Mouse (Mus musculus) c-Kit-positive CD71-positive TER-119-positive erythroid progenitor cells, embryonic 14.5 days (primary cell): ENCODE data around the gene Ranbp17.
"Not testable (repeated sequence)": the region's sequence is repeated elsewhere in the genome, so short reads cannot be mapped to it uniquely, and the experiment has no call there.

ENCODE experiments used
- DNase-seq: peaks from one replicate; pipeline ENCODE4 v3.0.0-alpha.2; 2013; ENCODE audit warnings: low spot score

The Ranbp17 gene

DNA sequence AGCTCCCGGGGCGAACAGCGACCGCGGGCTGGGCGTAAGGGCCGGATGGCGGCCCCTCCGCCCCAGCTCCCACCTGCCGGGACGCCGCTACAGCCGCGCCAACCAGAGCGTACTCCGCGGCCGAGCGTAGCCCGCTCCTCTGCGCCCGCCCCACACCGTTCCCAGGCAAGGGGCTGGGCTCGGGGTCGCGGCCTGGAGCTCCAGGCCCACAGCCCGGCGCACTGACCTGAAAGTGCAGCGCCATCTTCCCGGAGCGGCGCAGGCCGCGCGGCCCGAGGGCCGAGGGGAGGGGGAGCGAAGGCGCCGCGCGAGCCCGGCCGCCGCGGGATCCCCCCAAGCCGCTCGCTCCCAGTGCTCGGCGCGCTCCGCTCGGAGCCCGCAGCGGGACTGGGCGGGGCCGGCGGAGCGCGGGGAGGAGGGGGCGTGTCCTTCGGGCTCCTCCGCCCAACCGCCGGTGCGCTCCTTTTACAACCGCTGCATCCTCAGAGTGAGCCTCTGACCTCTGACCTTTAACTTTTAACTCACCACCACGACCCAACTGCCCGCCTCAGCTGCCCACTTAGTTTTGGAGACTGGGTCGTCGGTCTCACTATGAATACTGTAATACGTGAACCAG lies at the start of gene Ranbp17:
Gene Ranbp17 (minus strand): TSS at position 371 of the 616 bp plus-strand sequence.
- DNase-seq, result peak; percentile 55

DNA sequence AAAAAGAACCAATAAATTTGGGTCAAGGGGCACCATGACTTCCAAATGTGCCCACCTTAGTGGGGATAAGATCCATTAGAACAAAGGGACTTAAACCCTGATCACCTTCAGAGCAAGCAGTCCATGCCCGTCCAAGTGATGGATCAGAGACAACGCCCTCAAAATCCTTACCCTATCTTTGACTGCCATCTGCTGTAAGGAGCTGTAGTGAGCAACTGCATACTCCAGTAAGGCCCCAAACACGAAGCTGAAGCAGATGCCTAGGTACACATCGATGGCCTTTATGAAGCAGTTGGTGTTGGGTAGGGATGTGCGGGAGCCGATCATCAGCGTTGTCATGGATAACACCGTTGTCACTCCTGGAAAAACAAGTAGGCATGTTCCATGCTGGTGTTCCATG lies 40.6 kb upstream of the Ranbp17 start:
- DNase-seq, result peak; percentile 3

DNA sequence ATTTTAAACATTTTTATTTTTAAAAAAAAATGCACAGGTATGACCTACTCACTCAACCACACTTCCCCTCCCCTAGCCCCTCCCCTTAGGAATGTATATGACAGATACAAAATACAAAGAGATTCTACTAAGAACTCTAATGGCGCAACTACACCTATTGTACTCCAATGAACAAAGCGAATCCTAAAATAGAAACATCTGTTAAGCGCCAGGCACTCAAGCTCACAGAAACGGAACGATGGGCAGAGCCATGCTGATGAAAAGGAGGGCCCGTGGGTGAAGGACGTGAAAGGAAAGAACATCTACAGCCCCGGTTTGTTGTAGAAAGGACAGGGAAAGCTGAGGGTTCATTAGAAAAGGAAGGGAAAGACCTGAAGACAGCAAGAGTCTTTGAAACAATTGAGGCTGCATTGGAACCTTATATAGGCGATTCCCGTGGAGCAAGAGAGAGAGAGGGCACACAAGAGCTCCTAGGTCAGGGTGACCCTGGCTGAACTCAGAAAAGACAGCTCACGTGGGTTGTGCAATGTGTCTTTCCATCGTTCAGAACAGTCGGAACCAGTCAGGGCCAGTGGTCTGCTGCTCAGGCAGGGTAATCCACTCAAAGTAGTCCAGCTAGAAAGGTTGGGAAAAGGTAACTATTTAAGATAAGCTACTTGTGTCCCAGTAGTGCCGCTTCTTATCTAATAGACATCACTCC lies 37.5 kb upstream of the Ranbp17 start:
- DNase-seq, result no peak

DNA sequence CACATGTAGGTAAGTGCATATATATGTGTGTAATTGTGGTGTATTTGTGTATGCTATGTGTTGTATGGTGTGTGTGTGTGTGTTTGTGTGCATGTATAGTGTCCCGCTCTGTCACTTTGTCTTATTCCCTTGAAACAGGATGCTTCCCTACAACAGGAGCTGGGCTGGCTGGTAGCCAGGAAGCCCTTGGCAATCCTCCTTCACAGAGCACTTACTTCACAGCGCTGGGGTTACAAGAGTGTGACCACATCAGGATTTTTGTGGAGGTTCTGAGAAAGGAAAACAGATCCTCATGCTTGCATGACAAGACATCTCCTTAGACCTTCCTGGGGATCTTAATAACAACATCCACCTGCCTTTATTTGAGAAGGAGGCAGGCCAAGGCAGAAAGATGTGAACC lies 33.8 kb upstream of the Ranbp17 start:
- no peak for DNase-seq

DNA sequence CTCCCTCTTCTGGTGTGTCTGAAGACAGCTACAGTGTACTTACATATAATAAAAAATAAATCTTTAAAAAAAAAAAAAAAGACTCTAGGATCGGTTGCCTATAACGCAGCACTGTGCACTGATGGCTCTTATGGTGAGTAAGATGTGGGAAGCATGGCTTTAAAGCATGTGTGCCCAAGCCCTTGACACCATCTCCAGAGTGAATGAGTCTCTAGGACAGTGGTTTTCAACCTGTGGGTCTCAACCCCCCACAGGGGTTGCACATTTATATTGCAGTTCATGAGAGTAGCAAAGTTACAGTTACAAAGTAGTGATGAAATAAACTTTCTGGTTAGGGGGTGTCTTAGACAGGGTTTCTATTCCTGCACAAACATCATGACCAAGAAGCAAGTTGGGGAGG lies 31.4 kb upstream of the Ranbp17 start:
- DNase-seq, result no peak

DNA sequence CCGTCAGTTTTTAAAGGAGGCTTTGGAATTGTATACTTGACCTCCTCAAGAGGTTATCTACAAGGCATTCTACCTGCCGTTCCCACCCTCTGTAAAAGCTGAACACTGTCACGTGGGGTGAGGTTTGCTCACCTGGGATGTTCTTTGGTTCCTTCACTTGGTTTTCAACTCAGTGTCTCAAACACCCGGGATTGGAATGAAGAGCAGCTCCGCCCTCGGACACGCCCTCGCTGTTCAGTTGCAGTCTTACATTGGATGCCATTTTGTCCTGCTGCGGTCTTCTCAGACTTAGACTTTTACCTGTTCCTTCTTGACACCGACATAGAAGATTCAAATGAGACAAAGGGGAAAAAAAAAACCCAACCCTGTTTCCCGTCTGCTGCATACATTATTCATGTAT lies 30.6 kb upstream of the Ranbp17 start:
- DNase-seq, result no peak

DNA sequence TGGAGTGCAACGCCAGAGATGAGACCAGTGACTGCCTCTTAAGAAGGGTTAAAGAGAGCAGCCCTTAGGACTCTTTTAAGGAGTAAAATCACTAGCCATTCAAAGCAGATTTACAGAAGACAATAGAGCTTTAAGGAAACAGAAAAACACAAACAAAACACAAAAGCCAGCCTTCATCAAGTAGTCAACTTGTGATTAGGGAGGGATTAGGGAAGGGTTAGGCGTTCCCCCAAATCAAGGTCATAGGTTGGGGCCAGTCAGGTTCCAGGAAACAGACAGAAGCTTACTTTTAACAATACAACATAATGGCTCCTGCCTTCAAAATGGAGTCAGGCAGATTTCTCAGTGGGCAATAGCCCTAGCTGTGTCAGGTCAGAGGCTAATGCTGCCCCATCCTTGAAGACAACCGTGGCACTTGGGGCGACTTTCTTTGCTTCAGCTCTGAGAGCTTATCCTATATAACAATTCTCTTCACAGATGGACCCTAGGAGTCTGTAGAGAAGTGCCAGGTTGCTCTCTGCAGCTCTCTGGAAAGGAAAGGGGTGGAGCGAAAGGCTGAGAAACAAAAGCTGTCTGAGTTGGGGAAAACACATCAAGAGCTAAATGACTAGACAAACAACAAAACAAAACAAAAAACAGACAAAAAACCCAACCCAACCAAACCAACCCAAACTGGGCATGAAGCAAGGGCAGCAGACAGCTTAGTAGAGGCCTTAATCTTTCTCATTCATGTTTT lies 24.0 kb upstream of the Ranbp17 start:
- DNase-seq, result no peak

DNA sequence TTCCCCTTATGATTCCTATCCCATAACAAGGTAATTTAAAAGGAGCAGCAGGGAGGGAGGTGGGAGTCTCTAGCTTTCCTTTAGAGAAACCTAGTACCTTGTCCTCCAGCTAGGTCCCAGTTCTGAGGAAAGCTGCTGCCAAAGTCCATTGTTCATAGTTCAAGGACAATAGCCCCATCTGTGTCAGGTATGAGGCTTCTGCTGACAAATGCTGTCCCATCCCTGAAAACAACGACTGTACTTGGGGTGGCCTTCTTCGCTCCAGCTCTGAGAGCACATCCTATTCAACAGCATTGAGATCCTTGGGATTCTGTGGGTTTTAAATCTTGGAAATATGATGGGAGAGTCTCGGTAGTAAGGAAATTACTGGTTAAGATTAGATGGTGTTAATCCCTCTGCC lies 23.1 kb upstream of the Ranbp17 start:
- no peak for DNase-seq

DNA sequence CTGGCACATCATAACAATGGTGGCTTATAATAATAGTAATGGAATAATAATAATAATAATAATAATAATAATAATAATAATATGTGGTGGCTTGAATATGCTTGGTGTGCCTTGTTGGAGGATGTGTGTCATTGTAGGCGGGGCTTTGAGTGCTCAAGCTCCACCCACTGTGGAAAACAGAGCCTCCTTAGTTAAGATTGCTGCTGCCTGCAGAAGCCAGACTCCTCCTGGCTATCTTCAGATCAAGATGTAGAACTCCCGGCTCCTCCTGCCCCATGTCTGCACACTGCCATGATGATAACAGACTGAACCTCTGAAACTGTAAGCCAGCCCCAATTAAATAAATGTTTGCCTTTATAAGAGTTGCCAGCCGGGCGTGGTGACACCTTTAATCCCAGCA lies 21.0 kb upstream of the Ranbp17 start:
- DNase-seq, result no peak

DNA sequence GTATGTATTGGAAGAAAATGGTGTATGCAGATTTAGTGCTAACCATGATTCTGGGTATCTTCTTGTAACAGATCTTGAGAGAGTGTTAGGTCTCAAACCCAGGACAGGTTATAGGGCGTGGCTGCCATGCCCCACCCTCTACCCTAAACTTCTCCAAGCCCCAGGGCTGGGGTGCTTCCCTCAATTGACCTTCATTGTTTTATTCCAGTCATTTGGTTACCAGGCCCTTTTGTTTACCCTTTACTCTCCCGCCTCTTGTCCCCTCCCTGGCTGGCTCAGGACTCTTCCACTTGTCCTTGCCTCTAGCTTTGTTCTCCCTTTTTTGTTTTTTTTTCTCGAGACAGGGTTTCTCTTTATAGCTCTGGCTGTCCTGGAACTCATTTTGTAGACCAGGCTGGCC lies 20.0 kb upstream of the Ranbp17 start:
- DNase-seq, result no peak

DNA sequence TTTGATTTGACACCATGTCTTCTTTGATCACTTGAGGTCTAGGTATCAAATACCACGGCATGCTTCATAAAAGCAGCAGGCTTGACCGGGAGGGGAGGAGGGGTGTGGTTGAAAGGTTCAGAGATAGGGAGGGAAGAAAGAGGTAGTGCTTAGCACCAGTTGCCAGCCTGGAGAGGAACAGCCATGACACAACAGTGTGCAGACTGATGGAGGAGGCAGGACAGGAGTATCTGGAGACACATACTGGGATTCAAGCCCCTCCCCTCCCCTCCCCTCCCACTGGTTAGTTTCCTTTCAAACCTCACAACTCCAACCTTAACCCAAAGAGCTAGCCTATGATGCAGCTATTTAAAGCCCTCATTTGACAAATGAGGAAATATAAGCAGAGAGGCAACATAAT lies 16.0 kb upstream of the Ranbp17 start:
- no peak for DNase-seq

DNA sequence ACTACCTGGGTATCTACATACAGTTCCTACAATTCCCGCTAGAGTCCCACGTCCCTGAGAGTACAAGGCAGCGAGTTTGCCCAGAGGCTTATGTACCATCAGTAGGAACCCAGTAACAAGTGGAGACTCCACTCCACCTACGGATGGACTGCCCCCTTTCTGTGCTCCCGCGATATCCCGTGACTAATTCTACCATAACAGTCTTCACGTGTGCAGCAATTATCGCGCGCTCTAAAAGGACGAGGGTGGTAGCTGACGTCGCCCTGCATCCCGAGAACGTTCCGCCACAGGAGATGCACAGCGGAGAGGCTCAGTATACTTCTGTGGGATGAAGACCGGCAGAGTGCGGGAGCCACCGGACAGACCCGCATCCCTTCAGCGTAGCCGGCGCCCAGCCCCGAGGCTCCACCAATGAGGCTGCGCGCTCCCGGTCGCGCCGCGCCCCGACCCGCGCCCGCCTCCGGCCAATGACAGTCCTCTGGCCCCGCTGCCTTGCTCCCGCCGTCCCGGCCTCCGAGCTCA lies 631 bp downstream of the Ranbp17 start:
- DNase-seq, result peak; percentile 69

DNA sequence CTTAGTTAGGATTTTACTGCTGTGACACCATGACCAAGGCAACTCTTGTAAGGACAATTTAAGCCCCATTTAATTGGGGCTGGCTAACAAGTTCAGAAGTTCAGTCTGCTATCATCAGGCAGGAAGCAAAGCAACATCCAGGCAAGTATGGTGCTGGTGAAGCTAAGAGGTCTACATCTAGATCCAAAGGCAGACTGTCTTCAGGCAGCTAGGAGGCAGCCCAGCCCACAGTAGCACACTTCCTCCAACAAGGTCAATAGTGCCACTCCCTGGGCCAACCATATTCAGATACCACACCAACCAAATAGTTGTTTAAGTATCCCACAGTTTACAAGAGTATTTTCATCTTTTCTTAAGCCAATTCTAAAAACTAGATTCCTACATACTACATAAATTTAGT lies 4.1 kb downstream of the Ranbp17 start:
- DNase-seq, result no peak

DNA sequence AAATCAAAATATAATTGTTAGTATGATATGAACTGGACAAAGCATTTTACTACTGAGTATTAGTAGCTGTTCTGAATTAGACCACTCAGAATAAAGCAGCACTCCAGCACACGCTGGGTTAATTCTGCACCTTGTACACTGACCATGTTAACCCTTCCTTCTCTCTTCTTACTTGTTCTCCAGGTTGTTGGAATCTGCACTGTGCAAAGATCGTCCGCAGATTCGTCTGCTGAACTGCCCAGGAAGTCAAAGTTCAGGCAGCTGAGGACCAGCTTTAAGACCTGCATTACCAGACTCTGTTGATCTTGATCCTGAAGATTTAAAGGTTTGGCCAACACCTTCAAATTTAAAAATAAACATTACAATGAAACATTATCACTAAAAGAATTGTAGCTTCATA lies 27.8 kb downstream of the Ranbp17 start:
- DNase-seq, result no peak

DNA sequence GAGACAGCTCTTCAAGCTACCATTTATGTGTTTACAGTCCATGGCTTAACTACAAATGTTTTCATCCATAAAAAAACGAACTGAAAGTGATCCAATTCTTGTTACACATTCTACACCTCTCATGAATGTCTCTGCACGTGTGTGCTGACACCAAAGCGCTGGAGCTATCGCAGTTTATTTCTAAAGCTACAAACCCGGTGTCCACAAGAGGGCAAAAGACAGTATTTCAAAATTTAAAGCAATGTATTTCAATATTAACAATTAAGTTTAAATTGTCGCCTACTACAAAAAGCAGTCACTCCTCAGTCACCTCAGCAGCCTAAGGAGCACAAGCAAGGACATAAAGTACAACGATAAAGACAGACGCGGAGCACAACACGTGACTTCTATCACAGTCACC lies 33.1 kb downstream of the Ranbp17 start:
- DNase-seq, result no peak

DNA sequence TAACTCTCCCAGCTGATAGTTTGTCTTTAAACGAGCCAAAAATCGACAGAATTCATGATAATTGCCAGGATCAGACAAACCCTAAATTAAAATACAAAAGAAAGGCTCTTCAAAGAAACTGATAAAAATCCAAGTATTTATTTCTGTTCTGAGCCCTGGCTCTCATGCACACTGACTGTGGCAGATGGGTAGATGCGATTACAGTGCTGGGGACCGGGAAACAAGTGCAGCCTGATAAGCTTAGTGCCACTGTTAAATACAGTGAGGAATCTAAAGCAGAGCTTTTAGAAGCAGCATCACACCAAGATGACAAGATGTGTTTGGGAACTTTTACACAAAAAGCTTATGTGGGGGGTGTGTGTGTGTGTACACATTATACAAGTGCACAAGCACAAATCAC lies 34.3 kb downstream of the Ranbp17 start:
- DNase-seq, result peak; percentile 40

DNA sequence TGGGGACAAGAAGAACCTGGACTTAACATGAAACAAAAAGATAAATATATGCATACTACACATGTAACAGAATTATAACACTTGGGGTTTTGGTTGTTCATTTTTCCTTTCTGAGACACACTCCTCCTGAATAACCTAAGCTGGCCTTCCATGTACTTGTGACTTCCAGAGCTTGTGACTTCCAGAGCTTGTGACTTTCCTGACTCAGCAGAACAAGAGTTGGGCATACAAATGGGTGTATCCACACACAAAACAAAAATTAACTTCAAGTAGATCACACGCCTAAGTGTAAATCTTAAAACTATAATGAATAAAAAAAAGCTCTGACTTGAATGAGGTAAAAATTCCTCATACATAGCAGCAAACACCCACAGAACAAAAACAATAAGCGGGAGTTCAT lies 36.9 kb downstream of the Ranbp17 start:
- no peak for DNase-seq

DNA sequence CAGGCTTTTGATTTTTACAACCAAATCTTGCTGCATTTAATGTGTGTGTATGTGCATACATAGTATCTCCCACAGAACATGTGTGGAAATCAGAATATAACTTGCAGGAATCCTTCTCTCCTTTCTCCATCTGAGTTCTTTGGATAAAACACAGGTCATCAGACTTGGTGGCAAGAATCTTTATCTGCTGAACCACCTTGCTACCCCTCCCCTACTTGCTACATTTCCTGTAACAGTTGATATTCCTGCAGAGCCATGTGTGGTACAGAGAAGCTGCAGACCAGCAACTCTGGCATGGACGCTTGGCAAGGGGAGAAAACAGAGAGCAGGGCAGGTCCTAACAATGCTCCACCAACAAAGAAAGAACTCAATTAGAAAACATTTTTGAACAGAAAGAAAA lies 52.4 kb downstream of the Ranbp17 start:
- DNase-seq, result peak; percentile 48

DNA sequence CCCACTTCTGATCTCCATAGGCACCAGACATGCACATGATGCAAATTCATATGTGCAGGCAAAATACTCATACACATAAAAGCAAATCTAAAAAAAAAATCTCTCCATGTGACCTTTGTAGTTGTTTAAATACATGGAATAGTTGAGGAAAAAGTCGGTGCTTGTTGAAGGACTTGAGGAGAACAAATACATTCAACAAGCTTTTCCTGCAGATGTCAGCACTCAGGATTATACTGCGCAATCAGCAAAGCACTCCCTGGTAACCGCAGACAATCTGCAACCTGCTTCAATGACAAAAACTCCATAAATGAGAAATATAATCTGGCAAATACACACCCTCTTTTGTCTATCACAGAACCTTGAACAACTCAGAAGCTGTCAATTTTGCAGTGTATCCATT lies 59.5 kb downstream of the Ranbp17 start:
- no peak for DNase-seq

DNA sequence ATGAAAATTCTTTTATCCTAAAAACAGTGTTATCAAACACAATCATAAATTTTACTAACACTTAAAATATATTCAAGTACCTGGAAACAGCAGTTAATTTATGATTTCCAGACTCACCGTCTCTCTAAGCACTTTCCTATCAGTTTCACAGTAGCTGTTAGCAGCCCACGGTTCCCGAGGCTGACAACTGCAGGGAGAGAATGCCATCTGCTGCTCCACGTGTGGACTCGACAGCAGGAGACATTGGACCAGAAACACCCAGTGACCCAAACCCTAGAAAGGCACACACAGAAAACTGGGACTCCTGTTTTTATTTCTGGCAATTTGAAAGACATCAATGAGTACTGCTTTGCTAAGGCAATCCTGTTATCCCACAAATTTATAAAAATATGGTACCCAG lies 79.7 kb downstream of the Ranbp17 start:
- DNase-seq, result no peak

DNA sequence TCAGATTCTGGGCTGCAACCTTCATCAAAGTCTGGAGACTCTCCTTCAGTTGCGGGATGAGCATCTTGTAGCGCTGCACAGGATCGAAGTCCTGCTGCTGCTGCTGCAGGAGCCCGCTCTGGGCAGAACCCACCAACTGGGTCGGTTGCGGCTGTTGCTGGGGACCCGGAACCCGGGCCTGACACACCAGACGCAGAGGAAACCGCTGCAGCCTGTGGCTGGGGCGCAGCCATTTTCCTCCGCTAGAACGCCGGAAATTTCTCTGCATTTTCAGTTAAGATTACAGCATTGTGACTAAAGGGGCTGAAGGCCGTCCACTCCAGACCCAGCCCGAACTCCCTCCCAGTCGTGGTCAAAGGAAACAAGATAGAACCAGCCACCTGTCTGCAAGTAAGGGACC lies 85.3 kb downstream of the Ranbp17 start:
- not testable (repeated sequence) for DNase-seq

DNA sequence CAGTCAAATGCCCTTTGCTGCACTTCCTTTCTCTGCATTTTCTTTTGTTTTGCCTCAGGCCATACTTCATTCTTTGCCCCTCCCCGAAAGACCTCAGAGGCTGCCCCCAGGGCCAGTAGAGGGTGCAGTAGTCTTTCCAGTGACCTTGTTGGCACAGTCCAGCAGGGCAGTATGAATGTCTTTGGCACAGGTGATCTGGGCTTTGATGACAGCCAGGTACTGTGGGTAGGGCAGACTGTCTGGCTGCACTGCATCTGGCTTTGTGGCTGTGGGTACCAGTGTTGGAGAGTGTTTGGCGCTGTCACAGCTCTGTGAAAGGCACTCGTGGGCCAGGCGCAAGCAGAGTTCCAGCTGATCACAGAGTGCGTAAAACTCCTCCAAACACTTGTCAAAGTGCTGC lies 85.8 kb downstream of the Ranbp17 start:
- not testable (repeated sequence) for DNase-seq

DNA sequence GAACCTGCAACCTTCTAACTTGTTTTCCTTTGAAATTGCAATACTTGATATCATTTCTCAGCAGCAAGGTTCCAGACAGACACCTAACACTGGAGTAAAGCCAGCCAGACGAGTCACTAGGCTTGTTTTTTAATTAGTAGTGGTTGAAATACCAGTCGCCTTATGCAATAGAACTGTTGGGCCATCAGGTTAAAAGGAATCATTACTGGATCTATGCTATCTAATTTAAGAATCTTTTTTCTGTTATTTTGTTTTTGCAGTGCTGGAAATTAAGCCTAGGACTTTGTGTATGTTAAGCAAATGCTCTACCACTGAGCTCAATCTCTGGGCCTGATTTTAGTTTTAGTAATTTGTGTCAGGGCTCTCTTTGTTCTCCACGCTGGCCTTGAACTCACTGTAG lies 91.3 kb downstream of the Ranbp17 start:
- no peak for DNase-seq
